38 mouse cellular contexts compared by ENCODE assay signal in the genomic region with DNA sequence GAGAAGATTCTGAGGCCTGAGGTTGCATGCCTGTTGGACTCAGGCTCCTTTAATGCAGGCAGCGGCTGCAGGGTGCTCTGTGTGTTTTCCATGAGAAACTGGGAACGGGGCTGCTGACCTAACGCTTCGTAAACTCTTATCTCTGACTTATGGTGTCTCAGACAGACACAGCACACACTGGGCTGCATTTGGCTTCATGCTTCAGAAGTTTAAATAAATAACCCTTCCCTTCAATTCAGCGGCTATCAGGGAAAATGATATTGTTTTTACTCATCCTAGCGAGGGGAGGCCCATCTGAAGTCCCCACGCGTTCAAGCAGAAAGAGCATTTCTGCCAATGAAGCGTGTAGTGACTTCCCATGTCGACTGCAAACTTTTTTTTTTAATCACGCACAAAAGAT. TPM values are rescaled to one million over a fixed set of nuclear protein-coding genes. Genes with fewer than 3 reads are reported as not detected.
DNase-seq lines count a peak whose midpoint lies in the region; ATAC-seq and TF ChIP-seq lines count a peak whose summit lies in the region.
"Had no signal": no experiment of that assay in that cellular context is flagged by ENCODE, and none has a peak within 500 bp of the region (broad histone marks: within the 10 kb centered on the region; RNA-seq: fewer than 3 reads in every experiment).

No protein-coding gene starts in this region.

- peak; percentile 58 for ATAC-seq in hindbrain, postnatal 0 days
- no peak for ATAC-seq in hindbrain, embryonic 14.5 days (ENCODE audit: low FRiP score)
- peak; percentile 44; the same call in 1 of the 2 replicates for ATAC-seq in lung, embryonic 14.5 days (ENCODE audit: insufficient read depth)
- ATAC-seq: forebrain, embryonic 16.5 days; intestine, embryonic 16.5 days had no signal

- H3K27ac ChIP-seq in hindbrain, postnatal 0 days: no peak overlapping the region
- H3K27ac ChIP-seq in hindbrain, embryonic 14.5 days: no peak overlapping the region
- H3K27ac ChIP-seq in lung, embryonic 14.5 days (ENCODE audit: low read depth): no peak overlapping the region
- H3K27ac ChIP-seq: heart, adult 2 months; limb, embryonic 12.5 days; liver, embryonic 15.5 days; lung, embryonic 15.5 days had no signal

- H3K27me3 ChIP-seq in hindbrain, postnatal 0 days (ENCODE audit: insufficient read depth, low read length): no peaks in the 10 kb centered on the region
- H3K27me3 ChIP-seq in hindbrain, embryonic 14.5 days (ENCODE audit: control insufficient read depth, insufficient read depth, low read length): no peaks in the 10 kb centered on the region
- H3K27me3 ChIP-seq in lung, embryonic 14.5 days (ENCODE audit: insufficient read depth, low read length): no peaks in the 10 kb centered on the region
- H3K27me3 ChIP-seq: limb, embryonic 12.5 days; lung, embryonic 15.5 days had no signal

- no peak overlapping the region for H3K9ac ChIP-seq in hindbrain, postnatal 0 days (replicated peaks; ENCODE audit: low read length)
- no peak overlapping the region for H3K9ac ChIP-seq in hindbrain, embryonic 14.5 days
- no peak overlapping the region for H3K9ac ChIP-seq in lung, embryonic 14.5 days
- H3K9ac ChIP-seq: heart, embryonic 12.5 days; limb, embryonic 12.5 days; liver, embryonic 15.5 days; lung, embryonic 15.5 days had no signal

- no peaks in the 10 kb centered on the region for H3K4me1 ChIP-seq in hindbrain, postnatal 0 days (ENCODE audit: insufficient read depth, low read length)
- H3K4me1 ChIP-seq in hindbrain, embryonic 14.5 days (replicated peaks; ENCODE audit: control insufficient read depth, insufficient read depth, low read length): no peaks in the 10 kb centered on the region
- no peaks in the 10 kb centered on the region for H3K4me1 ChIP-seq in lung, embryonic 14.5 days (ENCODE audit: insufficient read depth)
- H3K4me1 ChIP-seq: limb, embryonic 12.5 days; lung, embryonic 15.5 days had no signal

- 50% methylated on average over 11 of the region's 11 CpGs for WGBS in hindbrain, postnatal 0 days
- WGBS in hindbrain, embryonic 14.5 days: 53% methylated on average over 11 of the region's 11 CpGs
- WGBS in lung, embryonic 14.5 days: 25% methylated on average over 11 of the region's 11 CpGs

- no peaks in the 10 kb centered on the region for H3K36me3 ChIP-seq in hindbrain, postnatal 0 days (ENCODE audit: insufficient read depth, low read length)
- H3K36me3 ChIP-seq in hindbrain, embryonic 14.5 days (replicated peaks; ENCODE audit: control insufficient read depth, insufficient read depth): no peaks in the 10 kb centered on the region
- no peaks in the 10 kb centered on the region for H3K36me3 ChIP-seq in lung, embryonic 14.5 days (ENCODE audit: insufficient read depth)
- H3K36me3 ChIP-seq: G1E; heart, embryonic 12.5 days; limb, embryonic 12.5 days; liver, embryonic 15.5 days; lung, embryonic 15.5 days had no signal

- DNase-seq in adrenal gland, adult (ENCODE audit: inconsistent age in 2 of 2, low spot score in 1 of 2): peak; percentile 29 to 63
- DNase-seq in adrenal gland, postnatal 10 days: no peak
- peak; percentile 36 for DNase-seq in hindbrain, postnatal 0 days (ENCODE audit: low spot score)
- DNase-seq in hindbrain, embryonic 14.5 days (ENCODE audit: low spot score): no peak
- DNase-seq in lung, embryonic 14.5 days: peak; percentile 37
- DNase-seq in lung, postnatal 25 days (ENCODE audit: low spot score): no peak
- DNase-seq in retina, embryonic 14.5 days (ENCODE audit: low spot score): peak; percentile 54
- DNase-seq in right cerebral cortex, postnatal 4 days: no peak
- DNase-seq: cerebellum, adult 11 months; cerebellum, adult 9-10 months; cerebellum, postnatal 36 days; heart, adult 2 months; kidney, postnatal 14 days; lung, postnatal 36 days; right cerebral cortex, adult 18-20 months had no signal

- H3K4me3 ChIP-seq in hindbrain, postnatal 0 days (ENCODE audit: low read length): no peak overlapping the region
- H3K4me3 ChIP-seq in hindbrain, embryonic 14.5 days (replicated peaks; ENCODE audit: low read length): no peak overlapping the region
- H3K4me3 ChIP-seq in lung, embryonic 14.5 days (ENCODE audit: low read depth, low read length): no peak overlapping the region
- H3K4me3 ChIP-seq: heart, adult 2 months; heart, embryonic 12.5 days; limb, embryonic 12.5 days; liver, embryonic 15.5 days; lung, embryonic 15.5 days had no signal

- no peak overlapping the region for H3K4me2 ChIP-seq in hindbrain, postnatal 0 days (ENCODE audit: low read depth, low read length)
- no peak overlapping the region for H3K4me2 ChIP-seq in hindbrain, embryonic 14.5 days (replicated peaks)
- no peak overlapping the region for H3K4me2 ChIP-seq in lung, embryonic 14.5 days
- H3K4me2 ChIP-seq: heart, embryonic 12.5 days; limb, embryonic 12.5 days; liver, embryonic 15.5 days; lung, embryonic 15.5 days; midbrain, embryonic 11.5 days had no signal

- H3K9me3 ChIP-seq in hindbrain, postnatal 0 days (ENCODE audit: low read length): no peaks in the 10 kb centered on the region
- no peaks in the 10 kb centered on the region for H3K9me3 ChIP-seq in hindbrain, embryonic 14.5 days (ENCODE audit: control insufficient read depth, low read length)
- H3K9me3 ChIP-seq in lung, embryonic 14.5 days (ENCODE audit: low read depth, low read length): no peaks in the 10 kb centered on the region
- H3K9me3 ChIP-seq: G1E; heart, embryonic 12.5 days; limb, embryonic 12.5 days; liver, embryonic 15.5 days; lung, embryonic 15.5 days had no signal

- TF ChIP-seq CTCF in hindbrain, postnatal 0 days (IDR thresholded peaks at IDR 0.05; ENCODE audit: low read depth): no peak
- no peak for TF ChIP-seq CTCF in lung, embryonic 14.5 days (IDR thresholded peaks at IDR 0.05; ENCODE audit: low read depth)

RNA-seq across cellular contexts. Expression of a gene that starts 19.1 kb away (rescaled TPM):
- 100 to 1,000 TPM; 153 to 164 TPM for total RNA-seq in adrenal gland, postnatal 10 days (2021)
- total RNA-seq in hindbrain, postnatal 0 days (2014; rRNA removed): 85.0 and 85.8 TPM in 2 replicates
- 187 and 190 TPM in 2 replicates for polyA plus RNA-seq in hindbrain, postnatal 0 days (2015; fragmentation: Nextera tagmentation; extraction: Ambion mirVana)
- polyA plus RNA-seq in hindbrain, embryonic 14.5 days (2014; fragmentation: Nextera tagmentation; extraction: Ambion mirVana): 190 and 199 TPM in 2 replicates
- polyA plus RNA-seq in lung, embryonic 14.5 days (2014; fragmentation: Nextera tagmentation; extraction: Ambion mirVana): 321 and 324 TPM in 2 replicates

RNA-seq across cellular contexts. Expression of a gene that starts 55.8 kb away (rescaled TPM):
- not detected for total RNA-seq in adrenal gland, postnatal 10 days (2021)
- not detected in 2 replicates for total RNA-seq in hindbrain, postnatal 0 days (2014; rRNA removed)
- not detected in 2 replicates for polyA plus RNA-seq in hindbrain, postnatal 0 days (2015; fragmentation: Nextera tagmentation; extraction: Ambion mirVana)
- polyA plus RNA-seq in hindbrain, embryonic 14.5 days (2014; fragmentation: Nextera tagmentation; extraction: Ambion mirVana): not detected in 2 replicates
- polyA plus RNA-seq in lung, embryonic 14.5 days (2014; fragmentation: Nextera tagmentation; extraction: Ambion mirVana): not detected in 2 replicates
- total RNA-seq: adrenal gland, adult 8-10 months; G1E; gastrocnemius, adult 8-10 months; gastrocnemius, postnatal 4 days; heart, adult 2 months; hematopoietic stem cell, adult 5-6 weeks; layer of hippocampus, adult 18-20 months; layer of hippocampus, postnatal 10 days; left cerebral cortex, adult 18-20 months; left cerebral cortex, postnatal 25 days; liver, adult 2 months; megakaryocyte, adult 5-6 weeks had no signal
- polyA plus RNA-seq: C2C12; embryonic facial prominence, embryonic 11.5 days; forebrain, embryonic 16.5 days; G1E; heart, adult 2 months; heart, embryonic 12.5 days; heart, postnatal 0 days; intestine, embryonic 16.5 days; limb, embryonic 12.5 days; liver, adult 2 months; liver, embryonic 15.5 days; lung, embryonic 15.5 days; midbrain, embryonic 11.5 days; neural tube, embryonic 14.5 days; spleen, adult 2 months had no signal

Comparison
In these comparisons a context has a peak if more than half of its experiments do, and no peak if none do; other contexts are left out.
1. DNase-seq: peak in adrenal gland, adult (2 of 2), hindbrain, postnatal 0 days (single experiment), lung, embryonic 14.5 days (single experiment) and retina, embryonic 14.5 days (single experiment); none in adrenal gland, postnatal 10 days (single experiment), hindbrain, embryonic 14.5 days (single experiment), lung, postnatal 25 days (single experiment) and right cerebral cortex, postnatal 4 days (single experiment).